Mouse (Mus musculus) megakaryocyte, embryonic 14.5 days (primary cell): Measurements from ENCODE around the gene Sptssb.

ENCODE experiments used
- FLI1 ChIP-seq: IDR thresholded peaks from 2 replicates; pipeline ENCODE4 v1.6.1; 2012; ENCODE audit warnings: low read length, inconsistent platforms, mixed read lengths
- GATA1 ChIP-seq: IDR thresholded peaks from 3 replicates; pipeline ENCODE4 v1.6.1; 2012; ENCODE audit warnings: mixed read lengths, low read length, inconsistent platforms, borderline replicate concordance

- TF ChIP-seq FLI1, result no peak
- no peak for TF ChIP-seq GATA1
These were observed 43.2 kb upstream of the Sptssb start for GRCm38 (mm10) chr3:69902787-69903477.
